Mouse (Mus musculus) ES-E14 (cell line): ENCODE data around the gene Sema5a. TPM values are rescaled to one million over a fixed set of nuclear protein-coding genes. Genes with fewer than 3 reads are reported as not detected.

ENCODE experiments used
- DNase-seq: peaks from one replicate; pipeline ENCODE4 v3.0.0-alpha.2; 2013; ENCODE audit warnings: low read depth, low spot score
- H3K27ac ChIP-seq: 2 replicates; pipeline ENCODE4 v1.5.1; 2012; ENCODE audit warnings: low read depth, mild to moderate bottlenecking, low read length, moderate library complexity, mixed read lengths; ENCODE audit not compliant: poor library complexity, insufficient read depth, severe bottlenecking
- H3K36me3 ChIP-seq: 2 replicates; pipeline ENCODE4 v1.6.1; 2012; ENCODE audit warnings: mild to moderate bottlenecking, low read length, moderate library complexity, mixed read lengths; ENCODE audit not compliant: control insufficient read depth, poor library complexity, insufficient read depth, severe bottlenecking
- H3K4me1 ChIP-seq, 2 experiments: fragments of 150-350 bp in 1 of 2; sonication (generic) in 1 of 2; 2 replicates each; pipeline ENCODE4 v1.6.1; 2012; ENCODE audit warnings: low read length in 2 of 2, mild to moderate bottlenecking in 1 of 2, mixed read lengths in 1 of 2; ENCODE audit not compliant: control insufficient read depth in 2 of 2, insufficient read depth in 2 of 2, poor library complexity in 1 of 2
- H3K4me3 ChIP-seq, 2 experiments: fragments of 150-350 bp in 1 of 2; sonication (generic) in 1 of 2; 2 replicates each; pipeline ENCODE4 v1.5.1; 2012; ENCODE audit warnings: low read length in 2 of 2, low read depth in 1 of 2, mild to moderate bottlenecking in 1 of 2, mixed read lengths in 1 of 2; ENCODE audit not compliant: insufficient read depth in 1 of 2, poor library complexity in 1 of 2, severe bottlenecking in 1 of 2
- H3K9ac ChIP-seq: 2 replicates; pipeline ENCODE4 v1.6.1; 2012; ENCODE audit warnings: low read depth, mild to moderate bottlenecking, low read length, mixed read lengths; ENCODE audit not compliant: poor library complexity, insufficient read depth, severe bottlenecking
- H3K9me3 ChIP-seq: fragments of 150-350 bp; sonication (generic); 2 replicates; pipeline ENCODE4 v1.6.1; 2012; ENCODE audit warnings: low read depth, mild to moderate bottlenecking, low read length; ENCODE audit not compliant: control insufficient read depth, insufficient read depth
- CHD2 ChIP-seq: IDR thresholded peaks from 2 replicates; pipeline ENCODE4 v1.6.1; 2014; ENCODE audit warnings: mild to moderate bottlenecking, low read depth, low read length, inconsistent platforms
- HCFC1 ChIP-seq: IDR thresholded peaks from 2 replicates; pipeline ENCODE4 v1.6.1; 2012; ENCODE audit warnings: low read length, inconsistent platforms, borderline replicate concordance; ENCODE audit not compliant: insufficient read depth
- MAFK ChIP-seq: IDR thresholded peaks from 2 replicates; pipeline ENCODE4 v1.6.1; 2014; ENCODE audit warnings: mild to moderate bottlenecking, low read depth, low read length, inconsistent platforms; ENCODE audit not compliant: insufficient read depth
- ZC3H11A ChIP-seq: IDR thresholded peaks from 2 replicates; pipeline ENCODE4 v1.6.1; 2012; ENCODE audit warnings: low read depth, mild to moderate bottlenecking, inconsistent platforms, low read length, borderline replicate concordance
- ZNF384 ChIP-seq: IDR thresholded peaks from 2 replicates; pipeline ENCODE4 v1.6.1; 2012; ENCODE audit warnings: low read depth, low read length, inconsistent platforms
- in situ Hi-C, 2 experiments: fragments of 600-800 bp; cut with MboI; formaldehyde crosslinking; loops; one replicate each; pipeline ENCODE4 v1.15.1; 2025; ENCODE audit warnings: low sequenced_read_pairs in 2 of 2, inconsistent platforms in 1 of 2; ENCODE audit not compliant: unreplicated experiment in 2 of 2
- total RNA-seq: library from RNA; depleted of rRNA; stranded (reverse); fragments of 300-350 nt; gene quantifications from 2 replicates; pipeline ENCODE4 v1.2.3, GENCODE M21; 2012

The Sema5a gene
- total RNA-seq, 1 experiment, result 2.7 TPM

- no peak for DNase-seq
- Histone ChIP-seq H3K27ac (no peak overlapping the region), H3K4me1 (no peaks in the 10 kb centered on the region), H3K4me3 (no peak overlapping the region), H3K9me3 (no peaks in the 10 kb centered on the region), H3K36me3 (no peaks in the 10 kb centered on the region), H3K9ac (no peak overlapping the region)
- no peak for TF ChIP-seq ZNF384
- TF ChIP-seq HCFC1, result no peak
- in situ Hi-C loops, result no loop called here
Measured at GRCm38 (mm10) chr15:32401909-32402527, 157.4 kb downstream of the Sema5a start.

GRCm38 (mm10) chr15:32403321-32403720 is 158.7 kb downstream of the Sema5a start:
- in situ Hi-C loops, result no loop called here
- H3K27ac ChIP-seq, result no peak overlapping the region
- no peaks in the 10 kb centered on the region for H3K36me3 ChIP-seq
- TF ChIP-seq ZNF384 (no peak), HCFC1 (no peak), CHD2 (no peak), MAFK (no peak), ZC3H11A (no peak)
- H3K4me1 ChIP-seq, result no peaks in the 10 kb centered on the region
- H3K9me3 ChIP-seq, result no peaks in the 10 kb centered on the region
- H3K4me3 ChIP-seq, result no peak overlapping the region
- no peak for DNase-seq
- H3K9ac ChIP-seq, result no peak overlapping the region

- in situ Hi-C loops, result no loop called here
- no peaks in the 10 kb centered on the region for H3K9me3 ChIP-seq
- H3K9ac ChIP-seq, result no peak overlapping the region
- H3K4me1 ChIP-seq, result peaks cover 0 to 2% of the 10 kb centered on the region in 2 experiments; a peak in 1 of 4 replicates
- TF ChIP-seq MAFK, result no peak
- no peak for TF ChIP-seq ZNF384
- no peak for TF ChIP-seq CHD2
- no peak for TF ChIP-seq ZC3H11A
- no peak for TF ChIP-seq HCFC1
- no peak overlapping the region for H3K27ac ChIP-seq
- H3K4me3 ChIP-seq, result no peak overlapping the region
- H3K36me3 ChIP-seq, result no peaks in the 10 kb centered on the region
- DNase-seq, result no peak
Measured at GRCm38 (mm10) chr15:32406436-32406835, 161.8 kb downstream of the Sema5a start.

- no peak overlapping the region for H3K4me3 ChIP-seq
- H3K9me3 ChIP-seq, result no peaks in the 10 kb centered on the region
- TF ChIP-seq MAFK (no peak), ZC3H11A (no peak), CHD2 (no peak), ZNF384 (no peak), HCFC1 (no peak)
- H3K4me1 ChIP-seq, result peaks cover 0 to 2% of the 10 kb centered on the region in 2 experiments; a peak in 1 of 4 replicates
- DNase-seq, result no peak
- in situ Hi-C loops, result no loop called here
- H3K36me3 ChIP-seq, result no peaks in the 10 kb centered on the region
- H3K9ac ChIP-seq, result no peak overlapping the region
- no peak overlapping the region for H3K27ac ChIP-seq
Measured at GRCm38 (mm10) chr15:32407766-32408165, 163.2 kb downstream of the Sema5a start.

GRCm38 (mm10) chr15:32416291-32416690 is 171.7 kb downstream of the Sema5a start:
- Histone ChIP-seq H3K36me3 (no peaks in the 10 kb centered on the region), H3K4me1 (no peaks in the 10 kb centered on the region), H3K4me3 (no peak overlapping the region), H3K27ac (no peak overlapping the region), H3K9me3 (no peaks in the 10 kb centered on the region), H3K9ac (no peak overlapping the region)
- TF ChIP-seq ZC3H11A (no peak), CHD2 (no peak), HCFC1 (no peak), MAFK (no peak), ZNF384 (no peak)
- DNase-seq, result no peak
- in situ Hi-C loops, result no loop called here
